Mouse (Mus musculus): ENCODE data around the gene Atxn1. TPM values are rescaled to one million over a fixed set of nuclear protein-coding genes. Genes with fewer than 3 reads are reported as not detected.

Atxn1 gene
- total and polyA plus RNA-seq, 3 experiments: 8.0 to 13.1 (median 9.7) TPM

GRCm38 (mm10) chr13:45797696-45798095 is 167.1 kb downstream of the Atxn1 start:
- TF ChIP-seq USF1 (IDR thresholded peaks at IDR 0.05; ENCODE audit: low read depth, low read length): no peak
- TF ChIP-seq KAT2A (IDR thresholded peaks at IDR 0.05; ENCODE audit: insufficient replicate concordance, low read length): no peak
- TF ChIP-seq ELF1 (IDR thresholded peaks at IDR 0.05; ENCODE audit: low read depth, low read length): no peak
- no peak for TF ChIP-seq UBTF (IDR thresholded peaks at IDR 0.05; ENCODE audit: low read depth, low read length)
- TF ChIP-seq IRF4 (IDR thresholded peaks at IDR 0.05; ENCODE audit: low read depth, low read length): no peak
- TF ChIP-seq SIN3A (IDR thresholded peaks at IDR 0.05; ENCODE audit: low read length): no peak
- TF ChIP-seq JUND (conservative IDR thresholded peaks at IDR 0.05; ENCODE audit: low read depth, low read length): no peak
- no peak for TF ChIP-seq JUN (IDR thresholded peaks at IDR 0.05; ENCODE audit: insufficient read depth, low read depth, low read length)
- no peak for TF ChIP-seq MAFK (IDR thresholded peaks at IDR 0.05; ENCODE audit: insufficient replicate concordance, low read length)
- no peak for TF ChIP-seq ETS1 (conservative IDR thresholded peaks at IDR 0.05; ENCODE audit: low read depth, low read length)
- TF ChIP-seq ZMIZ1 (IDR thresholded peaks at IDR 0.05; ENCODE audit: low read depth, low read length): no peak
- TF ChIP-seq RCOR1 (conservative IDR thresholded peaks at IDR 0.05; ENCODE audit: low read depth, low read length): no peak
- TF ChIP-seq MYC (IDR thresholded peaks at IDR 0.05; ENCODE audit: low read depth, low read length): no peak
- TF ChIP-seq MAZ (IDR thresholded peaks at IDR 0.05; ENCODE audit: low read depth, low read length): no peak
- TF ChIP-seq TBP (conservative IDR thresholded peaks at IDR 0.05; ENCODE audit: low read depth, low read length): no peak
- DNase-seq (ENCODE audit: extremely low read depth): no peak
- dilution Hi-C loops (cut with MboI; ENCODE audit: extremely low pct_ligation_motif_present, extremely low pct_unique_long_range_greater_than_20kb, low sequenced_read_pairs): no loop called here

GRCm38 (mm10) chr13:45796286-45796685 is 168.5 kb downstream of the Atxn1 start:
- Histone ChIP-seq H3K27me3 (replicated peaks) (no peaks in the 10 kb centered on the region), H3K4me2 (ENCODE audit: insufficient read depth, low read depth, poor library complexity, severe bottlenecking) (no peak overlapping the region), H3K27ac (ENCODE audit: insufficient read depth, low read depth) (no peak overlapping the region), H3K9ac (ENCODE audit: insufficient read depth, low read depth) (no peak overlapping the region), H3K4me1 (ENCODE audit: control insufficient read depth in 1 of 2, insufficient read depth in 2 of 2) (peaks cover 0 to 16% of the 10 kb centered on the region in 2 experiments; a peak in 2 of 4 replicates), H3K9me3 (replicated peaks; ENCODE audit: low read length) (peaks cover 4% of the 10 kb centered on the region), H3K79me2 (replicated peaks; ENCODE audit: control insufficient read depth, extremely low read depth, insufficient read depth, poor library complexity, severe bottlenecking) (no peaks in the 10 kb centered on the region; the same call in none of the 2 replicates), H3K36me3 (replicated peaks in 1 of 2; ENCODE audit: control insufficient read depth in 1 of 2, insufficient read depth in 1 of 2, low read length in 1 of 2) (peaks cover 32 to 73% of the 10 kb centered on the region in 2 experiments), H3K4me3 (replicated peaks in 1 of 3; ENCODE audit: low read depth in 2 of 3, low read length in 2 of 3, poor library complexity in 1 of 3) (no peak overlapping the region)
- no peak for DNase-seq (ENCODE audit: extremely low read depth)
- in situ Hi-C loops (cut with MboI; ENCODE audit: low pct_ligation_motif_present, low pct_unique_long_range_greater_than_20kb, low sequenced_read_pairs): no loop called here
- TF ChIP-seq EP300 (IDR thresholded peaks at IDR 0.05; ENCODE audit: low read length): no peak
- no peak for TF ChIP-seq JUN (IDR thresholded peaks at IDR 0.05; ENCODE audit: insufficient read depth, low read depth, low read length)
- TF ChIP-seq MYC (IDR thresholded peaks at IDR 0.05; ENCODE audit: low read depth, low read length): no peak
- TF ChIP-seq E2F4 (IDR thresholded peaks at IDR 0.05; ENCODE audit: insufficient replicate concordance, low read depth, low read length): no peak
- TF ChIP-seq SIN3A (IDR thresholded peaks at IDR 0.05; ENCODE audit: low read length): no peak
- no peak for TF ChIP-seq IRF4 (IDR thresholded peaks at IDR 0.05; ENCODE audit: low read depth, low read length)
- TF ChIP-seq HCFC1 (IDR thresholded peaks at IDR 0.05; ENCODE audit: low read depth, low read length): no peak
- TF ChIP-seq ELF1 (IDR thresholded peaks at IDR 0.05; ENCODE audit: low read depth, low read length): no peak
- dilution Hi-C loops (cut with MboI; ENCODE audit: extremely low pct_ligation_motif_present, extremely low pct_unique_long_range_greater_than_20kb, low sequenced_read_pairs): no loop called here

More at GRCm38 (mm10) chr13:45797696-45798095, 167.1 kb downstream of the Atxn1 start:
- peaks cover 3% of the 10 kb centered on the region for H3K9me3 ChIP-seq (replicated peaks; ENCODE audit: low read length)
- no peak overlapping the region for H3K27ac ChIP-seq (ENCODE audit: insufficient read depth, low read depth)
- H3K4me2 ChIP-seq (ENCODE audit: insufficient read depth, low read depth, poor library complexity, severe bottlenecking): no peak overlapping the region
- H3K79me2 ChIP-seq (replicated peaks; ENCODE audit: control insufficient read depth, extremely low read depth, insufficient read depth, poor library complexity, severe bottlenecking): no peaks in the 10 kb centered on the region; the same call in none of the 2 replicates
- peaks cover 0 to 16% of the 10 kb centered on the region in 2 experiments; a peak in 2 of 4 replicates for H3K4me1 ChIP-seq (ENCODE audit: control insufficient read depth in 1 of 2, insufficient read depth in 2 of 2)
- no peak overlapping the region for H3K9ac ChIP-seq (ENCODE audit: insufficient read depth, low read depth)
- peaks cover 26 to 73% of the 10 kb centered on the region in 2 experiments for H3K36me3 ChIP-seq (replicated peaks in 1 of 2; ENCODE audit: control insufficient read depth in 1 of 2, insufficient read depth in 1 of 2, low read length in 1 of 2)
- H3K27me3 ChIP-seq (replicated peaks): no peaks in the 10 kb centered on the region
- H3K4me3 ChIP-seq (replicated peaks in 1 of 3; ENCODE audit: low read depth in 2 of 3, low read length in 2 of 3, poor library complexity in 1 of 3): no peak overlapping the region
- in situ Hi-C loops (cut with MboI; ENCODE audit: low pct_ligation_motif_present, low pct_unique_long_range_greater_than_20kb, low sequenced_read_pairs): no loop called here
